Mouse (Mus musculus) cerebellum, adult 2 months (tissue): ENCODE measurements at regions not wholly inside any gene's neighbourhood (a gene's known extent, or its start where the extent isn't known, plus 50 kb on each side); places are given as distances from the start of the nearest gene placed in this dataset.

Source experiments
- CTCF ChIP-seq: fragments of 200-500 bp; IDR thresholded peaks from 2 replicates; pipeline ENCODE4 v1.5.1; 2011; ENCODE audit warnings: low read depth, mild to moderate bottlenecking, control low read depth, low read length, moderate library complexity, borderline replicate concordance; ENCODE audit not compliant: insufficient read depth
- POLR2A ChIP-seq: fragments of 200-500 bp; IDR thresholded peaks from 2 replicates; pipeline ENCODE4 v1.6.1; 2011; ENCODE audit warnings: low read length, control low read depth, borderline replicate concordance; ENCODE audit not compliant: insufficient read depth

- TF ChIP-seq CTCF (peak; percentile 42; the same call in 1 of the 2 replicates), POLR2A (no peak)
These were observed 144.4 kb upstream of the Acsl4 start for GRCm38 (mm10) chrX:142534780-142535179.
